Mouse (Mus musculus): ENCODE measurements around the gene Tut4. TPM values are rescaled to one million over a fixed set of nuclear protein-coding genes. Genes with fewer than 3 reads are reported as not detected.

Gene Tut4
- total and polyA plus RNA-seq, 3 experiments: 23.5 to 67.4 (median 26.3) TPM

DNA sequence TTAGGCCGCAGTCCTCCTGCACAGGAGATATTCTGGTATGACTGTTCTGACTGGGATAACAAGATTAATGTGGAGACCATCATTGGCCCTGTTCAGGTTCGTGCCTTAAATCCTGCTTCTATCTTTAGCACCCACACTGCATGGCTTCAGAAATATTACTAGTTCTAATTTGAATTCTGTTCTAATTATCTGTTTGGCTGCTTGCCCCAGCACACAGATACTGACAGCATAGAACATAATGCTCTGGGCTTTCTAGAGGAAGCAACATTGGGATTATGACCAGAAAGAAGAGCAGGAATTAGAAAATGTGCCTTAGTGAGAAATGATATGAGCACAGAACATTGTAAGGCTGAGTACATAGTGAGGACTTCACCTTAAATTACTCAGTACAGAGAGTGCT is 134.2 kb downstream of the Tut4 start:
- DNase-seq (ENCODE audit: extremely low read depth): no peak
- H3K4me3 ChIP-seq (replicated peaks in 1 of 3; ENCODE audit: low read depth in 2 of 3, low read length in 2 of 3, poor library complexity in 1 of 3): no peak overlapping the region
- H3K27ac ChIP-seq (ENCODE audit: insufficient read depth, low read depth): no peak overlapping the region
- H3K79me2 ChIP-seq (replicated peaks; ENCODE audit: control insufficient read depth, extremely low read depth, insufficient read depth, poor library complexity, severe bottlenecking): no peaks in the 10 kb centered on the region
- H3K27me3 ChIP-seq (replicated peaks): no peaks in the 10 kb centered on the region
- in situ Hi-C loops (cut with MboI; ENCODE audit: low pct_ligation_motif_present, low pct_unique_long_range_greater_than_20kb, low sequenced_read_pairs) (no loop called here), dilution Hi-C loops (cut with MboI; ENCODE audit: extremely low pct_ligation_motif_present, extremely low pct_unique_long_range_greater_than_20kb, low sequenced_read_pairs) (no loop called here)
- TF ChIP-seq JUN (IDR thresholded peaks at IDR 0.05; ENCODE audit: insufficient read depth, low read depth, low read length) (no peak), ZNF384 (IDR thresholded peaks at IDR 0.05; ENCODE audit: low read depth, low read length) (no peak), RAD21 (IDR thresholded peaks at IDR 0.05; ENCODE audit: low read depth, low read length) (no peak), MAZ (IDR thresholded peaks at IDR 0.05; ENCODE audit: low read depth, low read length) (no peak), ELF1 (IDR thresholded peaks at IDR 0.05; ENCODE audit: low read depth, low read length) (no peak), SMC3 (IDR thresholded peaks at IDR 0.05; ENCODE audit: low read depth, low read length) (no peak), CHD2 (IDR thresholded peaks at IDR 0.05; ENCODE audit: low read length) (no peak), ZMIZ1 (IDR thresholded peaks at IDR 0.05; ENCODE audit: low read depth, low read length) (no peak), IRF4 (IDR thresholded peaks at IDR 0.05; ENCODE audit: low read depth, low read length) (no peak), KAT2A (IDR thresholded peaks at IDR 0.05; ENCODE audit: insufficient replicate concordance, low read length) (no peak), MEF2A (IDR thresholded peaks at IDR 0.05; ENCODE audit: borderline replicate concordance, low read depth, low read length) (no peak), CTCF (conservative IDR thresholded peaks at IDR 0.05 in 1 of 2, IDR thresholded peaks at IDR 0.05 in 1 of 2; ENCODE audit: low read depth in 2 of 2, low read length in 2 of 2) (no peak), MXI1 (IDR thresholded peaks at IDR 0.05; ENCODE audit: low read depth, low read length) (no peak)
- H3K9me3 ChIP-seq (replicated peaks; ENCODE audit: low read length): no peaks in the 10 kb centered on the region
- H3K36me3 ChIP-seq (replicated peaks in 1 of 2; ENCODE audit: control insufficient read depth in 1 of 2, insufficient read depth in 1 of 2, low read length in 1 of 2): peaks cover 12 to 87% of the 10 kb centered on the region in 2 experiments
- H3K4me1 ChIP-seq (ENCODE audit: control insufficient read depth in 1 of 2, insufficient read depth in 2 of 2): peaks cover 0 to 3% of the 10 kb centered on the region in 2 experiments; a peak in 2 of 4 replicates
- no peak overlapping the region for H3K9ac ChIP-seq (ENCODE audit: insufficient read depth, low read depth)
- no peak overlapping the region for H3K4me2 ChIP-seq (ENCODE audit: insufficient read depth, low read depth, poor library complexity, severe bottlenecking)

DNA sequence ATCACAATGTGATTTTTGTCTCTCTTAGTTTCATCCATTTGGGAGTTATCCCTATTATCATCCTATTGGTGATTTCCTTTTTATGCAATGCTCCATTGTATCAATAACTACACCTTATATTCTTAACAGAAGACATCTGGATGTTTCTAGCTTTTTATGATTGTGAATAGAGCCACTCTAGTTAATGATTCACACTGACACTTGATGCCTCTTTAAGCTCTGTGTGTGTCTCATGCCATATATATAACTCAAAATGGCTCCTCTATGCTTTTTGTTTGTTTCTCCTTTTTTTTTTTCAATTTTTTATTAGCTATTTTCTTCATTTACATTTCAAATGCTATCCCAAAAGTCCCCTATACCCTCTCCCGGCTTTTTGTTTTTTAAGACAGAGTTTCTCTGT is 136.6 kb downstream of the Tut4 start:
- dilution Hi-C loops (cut with MboI; ENCODE audit: extremely low pct_ligation_motif_present, extremely low pct_unique_long_range_greater_than_20kb, low sequenced_read_pairs): no loop called here
- no peak overlapping the region for H3K4me3 ChIP-seq (replicated peaks in 1 of 3; ENCODE audit: low read depth in 2 of 3, low read length in 2 of 3, poor library complexity in 1 of 3)
- H3K4me1 ChIP-seq (ENCODE audit: control insufficient read depth in 1 of 2, insufficient read depth in 2 of 2): peaks cover 0 to 4% of the 10 kb centered on the region in 2 experiments; a peak in 2 of 4 replicates
- no peak for DNase-seq (ENCODE audit: extremely low read depth)
- no peaks in the 10 kb centered on the region for H3K9me3 ChIP-seq (replicated peaks; ENCODE audit: low read length)
- no peaks in the 10 kb centered on the region for H3K27me3 ChIP-seq (replicated peaks)
- no peak overlapping the region for H3K9ac ChIP-seq (ENCODE audit: insufficient read depth, low read depth)
- in situ Hi-C loops (cut with MboI; ENCODE audit: low pct_ligation_motif_present, low pct_unique_long_range_greater_than_20kb, low sequenced_read_pairs): no loop called here
- H3K36me3 ChIP-seq (replicated peaks in 1 of 2; ENCODE audit: control insufficient read depth in 1 of 2, insufficient read depth in 1 of 2, low read length in 1 of 2): peaks cover 18 to 83% of the 10 kb centered on the region in 2 experiments
- H3K27ac ChIP-seq (ENCODE audit: insufficient read depth, low read depth): no peak overlapping the region
- TF ChIP-seq USF1 (IDR thresholded peaks at IDR 0.05; ENCODE audit: low read depth, low read length) (no peak), IRF4 (IDR thresholded peaks at IDR 0.05; ENCODE audit: low read depth, low read length) (no peak), PAX5 (IDR thresholded peaks at IDR 0.05; ENCODE audit: low read length) (no peak), ZMIZ1 (IDR thresholded peaks at IDR 0.05; ENCODE audit: low read depth, low read length) (no peak), MAX (IDR thresholded peaks at IDR 0.05; ENCODE audit: low read length) (no peak), NRF1 (IDR thresholded peaks at IDR 0.05; ENCODE audit: low read depth, low read length) (no peak), E2F4 (IDR thresholded peaks at IDR 0.05; ENCODE audit: insufficient replicate concordance, low read depth, low read length) (no peak), KAT2A (IDR thresholded peaks at IDR 0.05; ENCODE audit: insufficient replicate concordance, low read length) (no peak), BHLHE40 (IDR thresholded peaks at IDR 0.05; ENCODE audit: low read depth, low read length) (no peak), MYC (IDR thresholded peaks at IDR 0.05; ENCODE audit: low read depth, low read length) (no peak), UBTF (IDR thresholded peaks at IDR 0.05; ENCODE audit: low read depth, low read length) (no peak), TBP (conservative IDR thresholded peaks at IDR 0.05; ENCODE audit: low read depth, low read length) (no peak)
- no peaks in the 10 kb centered on the region for H3K79me2 ChIP-seq (replicated peaks; ENCODE audit: control insufficient read depth, extremely low read depth, insufficient read depth, poor library complexity, severe bottlenecking)
- H3K4me2 ChIP-seq (ENCODE audit: insufficient read depth, low read depth, poor library complexity, severe bottlenecking): no peak overlapping the region
